Mouse (Mus musculus): ENCODE results near the gene Ube2f.

The Ube2f gene

GRCm38 (mm10) chr1:91297799-91298744, 48.0 kb downstream of the Ube2f start, which contains the start of gene Scly:
TSS of gene Scly (plus strand) at chr1:91298338.
- peak; percentile 95 to 96 for DNase-seq (ENCODE audit: low spot score in 2 of 2)

GRCm38 (mm10) chr1:91299026-91299706, 49.1 kb downstream of the Ube2f start:
- no peak for DNase-seq (ENCODE audit: low spot score in 2 of 2)

- DNase-seq (ENCODE audit: low spot score in 2 of 2), result no peak
Measured at GRCm38 (mm10) chr1:91299707-91300426, 49.8 kb downstream of the Ube2f start.

- DNase-seq (ENCODE audit: low spot score in 2 of 2), result no peak
Measured at GRCm38 (mm10) chr1:91301206-91301920, 51.3 kb downstream of the Ube2f start.

- DNase-seq (ENCODE audit: low spot score in 2 of 2), result no peak
Measured at GRCm38 (mm10) chr1:91302021-91302420, 51.9 kb downstream of the Ube2f start.

GRCm38 (mm10) chr1:91304621-91305020, 54.5 kb downstream of the Ube2f start:
- DNase-seq (ENCODE audit: low spot score in 2 of 2), result no peak

GRCm38 (mm10) chr1:91309366-91310085, 59.4 kb downstream of the Ube2f start:
- DNase-seq (ENCODE audit: low spot score in 2 of 2), result no peak

GRCm38 (mm10) chr1:91312273-91312672, 62.2 kb downstream of the Ube2f start:
- DNase-seq (ENCODE audit: low spot score in 2 of 2), result no peak

- no peak for DNase-seq (ENCODE audit: low spot score in 2 of 2)
Measured at GRCm38 (mm10) chr1:91313251-91313650, 63.1 kb downstream of the Ube2f start.

GRCm38 (mm10) chr1:91317656-91318055, 67.6 kb downstream of the Ube2f start:
- DNase-seq (ENCODE audit: low spot score in 2 of 2), result no peak

- DNase-seq (ENCODE audit: low spot score in 2 of 2), result no peak
Measured at GRCm38 (mm10) chr1:91321760-91322438, 71.8 kb downstream of the Ube2f start, which contains the start of gene Espnl. TSS of gene Espnl (plus strand) at chr1:91322075.

- no peak for DNase-seq (ENCODE audit: low spot score in 2 of 2)
Measured at GRCm38 (mm10) chr1:91324646-91325045, 74.5 kb downstream of the Ube2f start.

GRCm38 (mm10) chr1:91325488-91326042, 75.5 kb downstream of the Ube2f start:
- no peak for DNase-seq (ENCODE audit: low spot score in 2 of 2)

- DNase-seq (ENCODE audit: low spot score in 2 of 2), result peak; percentile 38 to 43
Measured at GRCm38 (mm10) chr1:91332102-91332501, 82.0 kb downstream of the Ube2f start.

GRCm38 (mm10) chr1:91333582-91333981, 83.5 kb downstream of the Ube2f start:
- no peak for DNase-seq (ENCODE audit: low spot score in 2 of 2)

- no peak for DNase-seq (ENCODE audit: low spot score in 2 of 2)
Measured at GRCm38 (mm10) chr1:91337355-91337754, 87.3 kb downstream of the Ube2f start.

Data from right cerebral cortex, postnatal 36 days (tissue).